Mouse (Mus musculus) Patski (cell line): Measurements from ENCODE around the gene Col25a1. TPM values are rescaled to one million over a fixed set of nuclear protein-coding genes. Genes with fewer than 3 reads are reported as not detected.

Source experiments
- ATAC-seq: fragments of 100-300 bp; one replicate; pipeline ENCODE4 v1.8.0; 2021
- CTCF ChIA-PET: fragments of 350-600 bp; sonication (Branson Sonifier 250); formaldehyde crosslinking; loops from one replicate; lab custom pipeline; 2022; ENCODE audit warnings: inconsistent platforms; lab: Charles Lee
- POLR2A ChIA-PET: fragments of 350-600 bp; sonication (Branson Sonifier 250); formaldehyde crosslinking; loops from one replicate; lab custom pipeline; 2022; ENCODE audit warnings: antibody characterized with exemption, inconsistent platforms; lab: Charles Lee
- DNase-seq: peaks from one replicate; pipeline ENCODE4 v3.0.0-alpha.2; 2011; ENCODE audit warnings: low read depth, low spot score
- H3K27me3 ChIP-seq: fragments of 371-371 bp; one replicate; pipeline ENCODE4 v1.5.1; 2021
- CTCF ChIP-seq: fragments of 100-300 bp; IDR thresholded peaks from one replicate; pipeline ENCODE4 v1.5.1; 2021
- in situ Hi-C: fragments of 300-500 bp; cut with MboI; formaldehyde crosslinking; loops from 3 replicates; pipeline ENCODE4 v1.11.1; 2018; ENCODE audit warnings: low pct_unique_long_range_greater_than_20kb, mixed read lengths
- polyA plus RNA-seq: library from polyadenylated mRNA; unstranded; gene quantifications from one replicate; pipeline ENCODE4 v1.2.3, GENCODE M21; 2021

The Col25a1 gene
- polyA plus RNA-seq, 1 experiment from 2014 or later = 0.03 TPM

DNA sequence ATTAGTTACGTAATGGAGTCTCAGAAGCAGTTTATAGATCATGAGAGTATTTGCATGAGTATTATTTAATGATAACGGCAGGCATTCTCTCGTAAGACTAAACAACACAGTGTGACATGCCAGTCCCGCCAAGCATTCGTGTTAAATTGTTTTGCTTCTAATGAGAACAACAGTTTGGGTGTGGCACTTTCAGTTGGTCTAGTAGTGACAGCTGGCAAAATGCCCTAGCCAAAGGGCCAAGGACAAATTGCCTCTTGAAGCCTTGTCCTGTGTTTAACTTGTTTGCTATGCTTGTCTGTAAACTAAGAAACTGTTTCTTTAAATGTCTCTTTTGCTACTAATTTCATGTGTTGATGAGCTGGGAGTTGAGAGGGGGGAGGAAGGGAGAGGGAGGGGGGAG is 56.3 kb downstream of the Col25a1 start:
- TF ChIP-seq CTCF = no peak
- DNase-seq (no peak), ATAC-seq (no peak)
- CTCF ChIA-PET = no interaction called here
- in situ Hi-C loops = loop anchor here (10.0 kb wide), 1 partner anchor 387 kb away; no protein-coding TSS in a partner anchor
- POLR2A ChIA-PET = no interaction called here
- H3K27me3 ChIP-seq = peaks cover 3% of the 10 kb centered on the region

DNA sequence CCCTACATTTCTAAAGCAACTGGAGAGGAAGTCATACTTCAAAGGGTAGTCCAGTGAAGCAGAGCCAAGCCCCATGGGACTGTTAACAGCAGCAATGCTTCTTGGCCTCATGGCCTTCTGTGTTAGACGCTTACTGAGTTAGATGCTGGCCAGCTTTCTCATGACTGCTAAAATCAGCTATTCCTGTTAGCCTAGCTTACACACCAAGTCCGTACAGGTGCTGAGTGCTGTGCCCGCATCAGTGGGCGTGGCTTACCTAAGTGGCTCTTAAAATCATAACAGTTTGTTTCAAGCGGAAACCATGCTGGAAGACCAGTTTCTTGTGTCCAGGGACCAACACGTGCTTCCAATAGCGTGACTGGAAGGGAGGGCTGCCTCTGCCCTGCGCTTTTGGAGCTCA is 62.1 kb downstream of the Col25a1 start:
- no peak for ATAC-seq
- no peaks in the 10 kb centered on the region for H3K27me3 ChIP-seq
- TF ChIP-seq CTCF = no peak
- no peak for DNase-seq
- ChIA-PET CTCF (interaction anchor here (1.0 kb wide), 1 partner anchor 9 kb away, joined by 5 read pairs; no protein-coding TSS in a partner anchor), POLR2A (no interaction called here)
- in situ Hi-C loops = no loop called here

DNA sequence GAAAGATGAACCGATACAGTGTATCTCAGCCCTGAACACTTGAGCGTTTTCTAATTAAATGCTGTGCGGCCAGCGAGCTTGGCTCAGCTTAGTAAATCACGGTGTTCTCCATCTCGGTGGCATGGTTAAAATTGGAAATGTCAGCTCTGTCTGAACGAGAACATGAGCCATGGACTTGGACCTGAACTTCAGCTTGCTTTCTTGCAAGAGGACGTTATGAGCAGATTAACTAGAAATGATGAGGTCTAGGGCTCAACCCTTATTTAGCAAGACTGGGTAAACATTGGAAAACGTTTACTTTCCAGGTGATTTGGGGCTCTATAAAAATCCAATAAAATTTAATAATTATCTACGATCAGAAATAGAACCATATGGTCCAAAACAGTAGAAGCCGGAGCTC is 83.3 kb downstream of the Col25a1 start:
- in situ Hi-C loops = no loop called here
- POLR2A ChIA-PET = interaction anchor here (0.6 kb wide), 1 partner anchor 46 kb away, joined by 3 read pairs; no protein-coding TSS in a partner anchor
- DNase-seq (no peak), ATAC-seq (no peak)
- no peak for TF ChIP-seq CTCF
- peaks cover 4% of the 10 kb centered on the region for H3K27me3 ChIP-seq
- CTCF ChIA-PET = interaction anchor here (0.7 to 1.1 kb wide), 2 partner anchors 10 to 13 kb away, joined by 3 to 4 read pairs; no protein-coding TSS in a partner anchor

DNA sequence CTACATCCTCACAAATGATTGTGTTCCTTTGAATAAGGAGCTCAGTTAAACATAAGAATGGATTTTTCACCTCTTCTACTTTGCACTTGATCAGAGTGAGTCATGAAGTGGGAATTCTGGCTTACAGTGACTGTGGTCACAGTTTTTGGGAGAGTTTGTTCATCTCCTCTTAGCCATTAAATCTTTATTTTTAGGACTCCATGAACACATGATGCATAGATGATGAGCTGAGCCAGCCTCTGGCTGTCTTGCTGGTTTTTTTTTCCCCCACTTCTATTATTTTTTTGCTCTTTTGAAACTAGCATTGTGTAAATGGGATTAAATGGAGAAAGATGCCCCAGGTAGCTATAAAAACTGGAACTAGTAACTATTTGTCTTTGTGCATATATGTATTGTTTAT is 84.8 kb downstream of the Col25a1 start:
- in situ Hi-C loops = no loop called here
- TF ChIP-seq CTCF = no peak

DNA sequence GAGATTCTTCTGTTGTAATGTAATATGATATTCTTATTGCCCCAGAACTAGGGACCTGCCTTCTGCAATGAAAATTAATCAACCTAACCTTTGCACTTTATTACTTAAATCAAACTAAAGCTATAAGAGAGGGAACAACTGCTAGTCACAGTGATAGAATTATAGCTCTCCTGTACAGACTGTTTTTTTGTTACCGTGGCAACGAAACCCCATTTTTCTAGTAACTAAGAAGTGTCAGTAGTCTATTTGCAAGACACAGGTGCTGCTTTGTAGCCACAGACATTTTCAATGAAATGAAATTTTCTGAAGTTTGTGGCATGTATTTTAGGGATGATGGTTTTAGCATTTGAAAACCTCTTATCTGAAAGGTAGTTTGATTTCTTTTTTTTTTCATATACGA is 85.3 kb downstream of the Col25a1 start:
- in situ Hi-C loops = no loop called here
- no peak for TF ChIP-seq CTCF
- POLR2A ChIA-PET = no interaction called here
- H3K27me3 ChIP-seq = no peaks in the 10 kb centered on the region
- DNase-seq = no peak
- CTCF ChIA-PET = interaction anchor here (1.1 to 1.5 kb wide), 4 partner anchors 12 to 32 kb away, joined by 3 to 4 read pairs (median 3); no protein-coding TSS in a partner anchor
- no peak for ATAC-seq

More for the DNA sequence above, 84.8 kb downstream of the Col25a1 start:
- DNase-seq = no peak
- H3K27me3 ChIP-seq = no peaks in the 10 kb centered on the region
- no peak for ATAC-seq
- ChIA-PET POLR2A (no interaction called here), CTCF (interaction anchor here (1.1 to 1.5 kb wide), 3 partner anchors 13 to 32 kb away, joined by 3 to 4 read pairs (median 3); no protein-coding TSS in a partner anchor)

DNA sequence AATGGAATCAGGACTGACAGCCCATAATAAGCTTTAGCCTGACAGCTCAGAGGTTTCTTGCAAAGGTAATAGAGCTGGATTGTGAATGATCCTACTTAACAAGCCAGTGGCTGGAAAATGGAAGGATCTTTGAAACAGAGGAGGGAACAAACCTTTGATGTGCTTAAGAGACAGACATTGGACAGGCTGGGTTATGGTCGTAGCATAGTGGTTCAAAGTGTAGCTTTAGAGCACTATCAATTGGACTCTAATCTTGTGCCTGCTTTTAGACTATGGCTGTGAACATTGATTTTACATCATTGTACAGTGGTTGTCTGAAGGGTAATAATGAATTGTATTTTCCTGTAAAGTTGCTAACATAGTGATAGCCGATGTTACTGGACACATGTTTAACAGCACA is 86.4 kb downstream of the Col25a1 start:
- ChIA-PET CTCF (interaction anchor here (1.3 to 2.1 kb wide), 2 partner anchors 28 to 32 kb away, joined by 3 to 4 read pairs; no protein-coding TSS in a partner anchor), POLR2A (no interaction called here)
- ATAC-seq (no peak), DNase-seq (no peak)
- in situ Hi-C loops = no loop called here
- no peak for TF ChIP-seq CTCF
- H3K27me3 ChIP-seq = no peaks in the 10 kb centered on the region

DNA sequence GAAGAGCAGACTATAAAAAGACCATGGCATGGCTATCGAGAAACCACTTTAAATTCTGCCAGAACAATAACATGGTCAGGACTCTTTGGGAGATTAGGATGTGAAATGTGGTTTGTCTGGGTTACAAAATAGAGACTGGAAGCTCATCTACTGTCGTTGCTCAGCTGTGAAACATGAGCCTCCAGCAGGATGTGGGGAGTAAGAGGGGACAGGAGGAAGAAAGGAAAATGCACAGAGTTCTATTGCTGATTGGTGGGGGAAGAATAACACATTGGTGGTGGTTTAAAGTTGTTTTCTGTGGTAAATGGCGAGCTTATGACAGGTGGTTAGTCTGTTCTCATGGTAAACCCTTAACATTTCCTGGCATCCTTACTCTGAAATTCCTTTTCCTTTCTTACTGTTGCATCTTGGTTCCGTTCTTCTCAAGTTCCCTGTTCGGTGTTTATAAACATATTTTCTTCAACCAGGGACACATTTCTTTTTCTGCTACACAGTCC is 87.0 kb downstream of the Col25a1 start:
- in situ Hi-C loops = no loop called here
- TF ChIP-seq CTCF = no peak
- DNase-seq (no peak), ATAC-seq (no peak)
- ChIA-PET POLR2A (no interaction called here), CTCF (interaction anchor here (2.1 kb wide), 1 partner anchor 32 kb away, joined by 4 read pairs; no protein-coding TSS in a partner anchor)
- H3K27me3 ChIP-seq = no peaks in the 10 kb centered on the region

DNA sequence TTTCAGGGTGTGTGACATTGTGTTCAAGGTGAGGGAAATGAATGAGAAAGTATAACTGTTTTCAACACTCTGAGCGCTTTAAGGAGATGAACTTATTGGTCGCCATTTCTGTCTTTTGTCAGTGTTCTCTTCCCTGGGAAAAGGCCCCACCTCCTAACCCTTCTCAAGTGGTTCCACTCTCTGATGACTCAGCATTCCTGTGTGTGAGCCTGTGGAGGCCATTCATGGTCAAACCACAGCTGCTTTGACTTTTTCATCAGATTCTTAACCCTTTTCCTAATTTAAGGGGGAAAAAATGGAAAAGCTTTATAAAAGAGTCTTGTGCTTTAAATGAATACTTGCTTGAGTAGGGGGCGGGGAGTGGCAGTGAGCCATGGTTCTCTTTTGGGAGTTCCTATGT is 89.5 kb downstream of the Col25a1 start:
- CTCF ChIA-PET = interaction anchor here (1.3 kb wide), 2 partner anchors 12 to 27 kb away, joined by 3 read pairs; no protein-coding TSS in a partner anchor
- POLR2A ChIA-PET = no interaction called here
- no peaks in the 10 kb centered on the region for H3K27me3 ChIP-seq
- in situ Hi-C loops = no loop called here
- no peak for TF ChIP-seq CTCF
- DNase-seq (no peak), ATAC-seq (no peak)

DNA sequence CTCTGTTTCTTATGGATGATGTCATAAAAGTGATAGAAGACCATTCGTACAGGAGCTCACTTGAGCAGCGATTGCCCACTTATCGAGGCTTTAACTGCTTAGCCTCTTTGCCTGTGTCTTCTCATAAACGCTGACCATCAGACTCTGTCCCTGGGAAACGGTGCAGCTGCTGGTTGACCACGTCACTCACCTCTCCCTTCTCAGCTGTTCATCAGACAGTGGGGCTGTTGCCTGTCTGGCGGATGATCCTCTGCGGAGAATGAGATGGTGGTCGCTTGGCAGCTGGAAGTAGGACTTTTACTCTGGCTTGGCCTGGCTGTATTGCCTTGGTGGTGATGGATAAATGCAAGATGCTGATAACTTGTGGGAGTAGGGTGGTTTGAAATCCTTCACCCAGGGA is 96.9 kb downstream of the Col25a1 start:
- ATAC-seq = no peak

DNA sequence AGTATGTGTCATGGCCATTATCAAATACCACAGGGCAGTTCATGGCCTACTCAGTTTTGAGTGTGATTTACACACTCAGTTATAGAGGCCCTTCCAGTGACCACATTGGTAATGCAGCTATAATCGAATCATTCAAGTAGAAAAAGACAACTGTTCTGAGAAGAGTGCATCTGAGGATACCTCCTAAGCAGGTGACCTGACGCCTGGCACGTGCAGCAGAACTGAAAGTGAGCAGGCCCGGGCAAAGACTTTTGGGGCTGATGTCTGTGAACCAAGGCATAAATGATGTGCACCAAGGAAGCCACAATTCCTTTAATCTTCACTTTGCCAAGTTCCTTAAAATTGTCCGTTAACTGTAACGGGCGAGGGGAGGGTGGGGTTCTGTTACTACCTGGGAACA is 101.6 kb downstream of the Col25a1 start:
- ATAC-seq (no peak), DNase-seq (no peak)
- H3K27me3 ChIP-seq = no peaks in the 10 kb centered on the region
- ChIA-PET POLR2A (no interaction called here), CTCF (interaction anchor here (0.9 kb wide), 1 partner anchor 11 kb away, joined by 3 read pairs; no protein-coding TSS in a partner anchor)
- in situ Hi-C loops = no loop called here
- TF ChIP-seq CTCF = no peak

More for the DNA sequence above, 96.9 kb downstream of the Col25a1 start:
- ChIA-PET POLR2A (no interaction called here), CTCF (interaction anchor here (1.0 to 1.8 kb wide), 2 partner anchors 9 to 16 kb away, joined by 3 to 5 read pairs; no protein-coding TSS in a partner anchor)
- in situ Hi-C loops = no loop called here
- no peak for DNase-seq
- no peaks in the 10 kb centered on the region for H3K27me3 ChIP-seq
- TF ChIP-seq CTCF = no peak

DNA sequence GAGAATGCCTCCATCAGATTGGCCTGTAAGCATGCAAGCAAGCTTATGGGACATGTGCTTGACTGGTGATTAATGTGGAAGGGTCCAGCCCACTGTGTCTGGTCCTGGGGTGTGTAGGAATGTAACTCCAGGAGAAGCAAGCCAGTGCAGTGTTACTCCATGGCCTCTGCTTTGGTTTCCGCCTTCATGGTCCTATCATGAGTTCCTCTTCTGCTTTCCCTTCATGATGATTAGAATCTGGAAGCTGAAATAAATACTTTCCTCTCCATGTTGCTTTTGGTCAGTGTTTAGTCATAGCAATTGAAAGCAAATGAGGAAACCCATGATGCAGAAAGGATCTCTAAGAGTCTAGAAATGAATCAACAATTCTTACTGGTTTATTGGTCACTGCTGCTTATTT is 103.9 kb downstream of the Col25a1 start:
- no peak for DNase-seq
- in situ Hi-C loops = no loop called here
- H3K27me3 ChIP-seq = no peaks in the 10 kb centered on the region
- ChIA-PET CTCF (interaction anchor here (1.8 kb wide), 1 partner anchor 10 kb away, joined by 6 read pairs; no protein-coding TSS in a partner anchor), POLR2A (no interaction called here)
- ATAC-seq = no peak
- TF ChIP-seq CTCF = no peak
